22 mouse cellular contexts compared by ENCODE assay signal in genomic region chr12:73720466-73720865, GRCm38 (mm10).
DNase-seq lines count a peak whose midpoint lies in the region; ATAC-seq lines count a peak whose summit lies in the region.
"Had no signal": no experiment of that assay in that cellular context is flagged by ENCODE, and none has a peak within 500 bp of the region (broad histone marks: within the 10 kb centered on the region; RNA-seq: fewer than 3 reads in every experiment).

No protein-coding gene starts in this region.

- no peak overlapping the region for H3K4me3 ChIP-seq in forebrain, embryonic 13.5 days
- H3K4me3 ChIP-seq: embryonic facial prominence, embryonic 10.5 days; heart, embryonic 13.5 days; neural tube, embryonic 12.5 days had no signal

- ATAC-seq in forebrain, embryonic 13.5 days, result no peak
- ATAC-seq: hindbrain, embryonic 16.5 days; liver, postnatal 0 days had no signal

- DNase-seq in 416B (ENCODE audit: low read depth), result peak; percentile 67
- peak; percentile 83 for DNase-seq in CD4-positive, CD25-positive, alpha-beta regulatory T cell, adult 2 months (ENCODE audit: low read depth, low spot score)
- peak; percentile 93 for DNase-seq in induced T-regulatory cell, adult 2 months (ENCODE audit: low read depth)
- peak; percentile 6 for DNase-seq in splenic B cell, adult 2 months (ENCODE audit: low read depth, low spot score)
- DNase-seq in right cerebral cortex, adult 18-20 months, result no peak
- no peak for DNase-seq in testis, postnatal 10 days (ENCODE audit: low spot score)
- DNase-seq: cerebellum, adult 18-20 months; cerebellum, postnatal 36 days; heart, adult 11 months; kidney, adult 18-20 months; kidney, postnatal 10 days; left cerebral cortex, postnatal 4 days; liver; liver, postnatal 0 days; lung, postnatal 14 days had no signal

- H3K9me3 ChIP-seq in forebrain, embryonic 13.5 days (replicated peaks), result no peaks in the 10 kb centered on the region; the same call in 1 of the 2 replicates

- no peak overlapping the region for H3K4me2 ChIP-seq in forebrain, embryonic 13.5 days
- H3K4me2 ChIP-seq: heart, embryonic 13.5 days; neural tube, embryonic 12.5 days had no signal

- no peaks in the 10 kb centered on the region for H3K4me1 ChIP-seq in forebrain, embryonic 13.5 days
- H3K4me1 ChIP-seq: neural tube, embryonic 12.5 days had no signal

- H3K36me3 ChIP-seq in splenic B cell, adult 2 months (ENCODE audit: control insufficient read depth, insufficient read depth, low read length, poor library complexity, severe bottlenecking), result no peaks in the 10 kb centered on the region
- no peaks in the 10 kb centered on the region for H3K36me3 ChIP-seq in forebrain, embryonic 13.5 days (ENCODE audit: poor library complexity, severe bottlenecking)
- H3K36me3 ChIP-seq: embryonic facial prominence, embryonic 10.5 days; neural tube, embryonic 12.5 days had no signal

- H3K27ac ChIP-seq in forebrain, embryonic 13.5 days, result no peak overlapping the region
- H3K27ac ChIP-seq: embryonic facial prominence, embryonic 10.5 days; heart, embryonic 13.5 days; neural tube, embryonic 12.5 days; stomach, postnatal 0 days had no signal

- 95% methylated on average over 2 of the region's 2 CpGs for WGBS in forebrain, embryonic 13.5 days

- H3K9ac ChIP-seq in forebrain, embryonic 13.5 days, result no peak overlapping the region
- H3K9ac ChIP-seq: heart, embryonic 13.5 days; liver, postnatal 0 days; neural tube, embryonic 12.5 days had no signal

- H3K27me3 ChIP-seq in splenic B cell, adult 2 months (ENCODE audit: control insufficient read depth, insufficient read depth, low read length, poor library complexity, severe bottlenecking), result no peaks in the 10 kb centered on the region
- H3K27me3 ChIP-seq in forebrain, embryonic 13.5 days, result no peaks in the 10 kb centered on the region
- H3K27me3 ChIP-seq: CH12.LX; heart, embryonic 13.5 days had no signal

Comparison
In these comparisons a context has a peak if more than half of its experiments do, and no peak if none do; other contexts are left out.
1. DNase-seq: peak in 416B (single experiment), CD4-positive, CD25-positive, alpha-beta regulatory T cell, adult 2 months (single experiment), induced T-regulatory cell, adult 2 months (single experiment) and splenic B cell, adult 2 months (single experiment); none in right cerebral cortex, adult 18-20 months (single experiment) and testis, postnatal 10 days (single experiment).